Mouse (Mus musculus): Measurements from ENCODE around the gene Ifi209.
"Not testable (repeated sequence)": the region's sequence is repeated elsewhere in the genome, so short reads cannot be mapped to it uniquely, and the experiment has no call there.

Ifi209 gene

DNA sequence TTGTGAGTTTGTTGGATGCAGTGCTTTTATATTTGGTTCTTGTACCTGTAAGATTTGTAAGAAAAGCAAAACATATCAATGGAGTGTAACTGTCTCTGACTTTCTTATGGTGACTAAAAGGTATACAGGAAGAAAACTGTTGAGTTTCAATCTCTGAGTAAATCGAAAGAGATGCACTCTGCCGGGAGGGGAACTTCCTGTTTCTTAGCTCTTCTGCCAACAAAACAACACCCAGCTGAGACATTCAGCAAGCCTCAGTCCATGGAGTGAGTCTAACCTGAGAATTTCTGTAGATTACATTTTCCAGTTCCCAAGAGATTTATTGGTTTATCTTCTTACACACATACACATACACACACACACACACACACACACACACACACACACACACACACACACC is at the start of gene Ifi209:
Gene Ifi209 (plus strand): TSS at position 296 of the 400 bp plus-strand sequence.
- DNase-seq (ENCODE audit: low spot score in 2 of 2) = not testable (repeated sequence)

DNA sequence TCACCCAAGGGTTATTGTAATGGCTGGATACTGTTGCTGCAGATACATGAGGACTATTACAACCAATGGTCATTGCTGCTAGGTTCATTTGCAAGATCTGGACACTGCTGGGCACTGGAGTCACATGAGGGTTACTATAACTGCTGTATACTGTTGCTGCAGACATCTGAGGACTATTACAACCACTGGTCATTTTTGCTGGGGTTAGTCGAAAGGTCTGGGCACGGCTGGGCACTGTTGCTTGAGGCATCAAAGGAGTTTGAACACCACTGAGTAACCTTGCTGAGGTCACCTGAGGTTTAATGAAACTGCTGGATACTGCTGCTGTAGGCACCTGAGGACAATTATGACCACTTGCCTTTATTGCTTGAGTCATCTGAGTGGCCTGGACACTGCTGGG is 41.0 kb upstream of the Ifi209 start:
- DNase-seq (ENCODE audit: low spot score in 2 of 2) = not testable (repeated sequence)

DNA sequence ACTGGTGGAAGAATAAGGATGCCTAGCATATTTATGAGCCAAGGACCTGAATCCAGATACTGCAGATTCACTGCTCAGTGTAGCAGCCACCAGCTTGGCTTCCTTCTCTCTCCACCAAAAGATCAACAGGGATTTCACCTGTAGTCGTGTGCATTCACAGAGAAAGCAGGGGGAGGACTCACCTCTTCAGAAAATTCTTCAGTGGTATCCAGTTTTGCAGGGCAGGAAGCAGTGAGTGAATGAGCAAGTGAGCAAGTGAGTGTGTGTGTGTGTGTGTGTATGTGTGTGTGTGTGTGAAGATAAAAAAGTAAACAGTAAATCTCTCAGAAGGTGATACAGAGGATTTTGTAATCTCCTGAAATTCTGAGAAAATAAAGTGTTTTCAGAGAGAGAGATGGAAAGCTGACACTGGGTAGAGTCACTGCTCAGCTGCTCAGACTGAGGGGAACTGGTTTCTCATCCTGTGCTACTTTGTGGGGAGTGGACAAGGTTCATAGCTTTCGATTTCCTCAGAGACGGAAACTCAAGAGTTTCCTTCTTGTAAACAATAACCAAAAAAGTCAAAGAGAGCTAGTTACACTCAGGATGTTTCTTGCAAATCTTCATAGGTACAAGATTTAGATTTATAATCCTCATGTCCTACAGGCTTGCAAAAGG is 31.8 kb upstream of the Ifi209 start, which contains the start of gene Ifi213:
Gene Ifi213 (minus strand): TSS at position 437 of the 657 bp plus-strand sequence.
- DNase-seq (ENCODE audit: low spot score in 2 of 2) = not testable (repeated sequence)

DNA sequence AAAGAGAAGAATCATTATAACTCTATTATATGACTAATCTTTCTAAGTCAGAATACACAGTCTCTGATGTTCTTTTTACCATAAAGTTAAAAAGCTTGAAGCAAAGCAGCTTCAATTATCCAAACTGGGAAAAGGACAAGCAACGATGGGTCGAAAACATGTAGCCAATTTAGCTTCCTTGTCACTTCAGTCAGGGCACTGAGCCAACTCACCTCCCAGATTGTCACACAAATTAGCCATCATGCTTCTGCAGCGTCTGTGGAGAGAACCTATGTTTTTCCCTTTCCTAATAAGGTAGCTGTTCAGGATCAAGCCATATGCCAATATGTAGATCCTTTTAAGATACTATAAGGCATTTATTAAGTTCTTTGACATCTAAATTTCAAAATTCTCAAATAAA is 20.4 kb upstream of the Ifi209 start:
- DNase-seq (ENCODE audit: low spot score in 2 of 2) = not testable (repeated sequence)

DNA sequence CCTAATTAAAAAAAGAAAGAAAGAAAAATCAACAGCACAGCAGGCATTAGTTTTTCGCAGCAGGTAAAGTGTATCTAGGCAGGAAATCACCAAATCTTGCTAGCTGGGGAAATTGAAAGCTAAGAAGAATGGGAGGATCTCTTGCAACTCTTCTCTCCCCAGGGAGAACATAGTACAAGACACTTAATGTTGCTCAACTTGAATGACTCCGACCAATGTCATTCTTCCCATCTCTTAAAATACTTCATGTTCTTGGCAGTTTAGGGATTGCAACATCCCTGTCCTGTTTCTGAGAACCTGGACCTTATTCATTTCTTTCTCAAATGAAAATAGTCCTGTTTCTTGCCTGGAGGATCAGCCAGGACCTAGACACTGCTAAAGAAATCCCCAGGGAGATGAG is 8.5 kb upstream of the Ifi209 start:
- DNase-seq (ENCODE audit: low spot score in 2 of 2) = not testable (repeated sequence)

DNA sequence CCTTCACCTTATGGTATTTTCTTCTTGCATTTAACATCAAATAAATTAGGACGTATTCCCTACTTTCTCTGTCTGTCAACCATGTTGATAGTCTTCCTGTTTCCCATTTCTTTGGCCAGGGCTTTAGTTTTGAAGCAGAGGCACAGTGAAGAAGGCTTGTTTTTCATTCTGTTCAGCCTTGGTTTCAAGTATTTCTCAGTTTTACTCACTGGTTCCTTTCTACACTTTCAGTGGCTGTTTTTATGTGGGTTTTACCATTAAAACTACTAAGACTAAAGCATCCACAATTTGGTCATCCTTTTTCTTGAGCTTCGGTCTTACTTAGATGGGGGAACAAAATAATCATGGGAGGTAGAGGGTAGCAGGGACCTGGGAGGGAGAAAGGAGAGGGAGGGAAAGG is 6.7 kb upstream of the Ifi209 start:
- no peak for DNase-seq (ENCODE audit: low spot score in 2 of 2)

DNA sequence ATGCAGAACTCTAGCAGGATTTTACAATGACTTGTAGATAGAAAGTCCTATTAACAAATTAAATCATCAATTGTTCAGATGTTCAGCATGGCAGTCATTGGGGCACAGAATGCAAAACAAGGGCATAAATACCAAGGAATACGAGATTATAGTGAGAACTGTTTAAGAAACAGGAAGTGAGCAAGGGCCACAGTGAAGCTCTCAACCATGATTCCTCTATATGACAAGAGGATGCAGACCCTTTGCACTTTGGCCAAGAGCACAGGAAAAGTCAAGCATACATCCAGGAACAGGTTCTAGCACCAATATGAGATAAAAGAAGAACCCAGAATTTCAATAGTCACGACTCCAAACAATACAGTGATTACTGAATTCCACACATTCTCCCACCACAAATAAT is 4.0 kb upstream of the Ifi209 start:
- DNase-seq (ENCODE audit: low spot score in 2 of 2) = no peak

DNA sequence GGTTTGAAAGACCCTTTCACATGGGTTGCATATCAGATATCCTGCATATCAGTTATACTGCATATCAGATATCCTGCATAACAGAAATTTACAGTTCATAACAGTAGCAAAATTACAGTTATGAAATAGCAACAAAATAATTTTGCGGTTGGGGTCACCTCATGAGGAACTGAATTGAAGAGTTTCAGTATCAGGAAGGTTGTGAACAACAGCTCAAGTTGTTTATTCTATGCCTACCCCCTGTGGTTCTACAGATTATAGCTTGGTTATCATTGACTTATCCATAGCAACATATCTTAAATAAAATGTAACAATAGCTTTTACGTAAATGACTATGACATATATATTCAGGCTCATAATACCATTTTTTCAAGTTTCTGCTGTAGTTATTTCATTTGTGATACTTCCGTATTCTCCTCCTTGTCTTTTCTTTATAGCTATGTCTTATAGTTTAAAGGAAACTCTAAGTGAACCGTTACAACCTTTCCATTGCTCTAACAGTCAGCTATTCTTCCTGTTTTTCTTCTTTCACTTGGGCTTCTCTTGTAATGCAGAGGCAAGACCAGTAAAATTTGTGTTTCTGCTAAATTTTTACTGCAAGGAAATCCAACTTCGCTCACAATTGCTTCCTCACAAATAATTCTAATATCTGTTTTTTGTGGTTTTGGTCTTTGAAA is 3.4 kb downstream of the Ifi209 start:
- DNase-seq (ENCODE audit: low spot score in 2 of 2) = no peak

DNA sequence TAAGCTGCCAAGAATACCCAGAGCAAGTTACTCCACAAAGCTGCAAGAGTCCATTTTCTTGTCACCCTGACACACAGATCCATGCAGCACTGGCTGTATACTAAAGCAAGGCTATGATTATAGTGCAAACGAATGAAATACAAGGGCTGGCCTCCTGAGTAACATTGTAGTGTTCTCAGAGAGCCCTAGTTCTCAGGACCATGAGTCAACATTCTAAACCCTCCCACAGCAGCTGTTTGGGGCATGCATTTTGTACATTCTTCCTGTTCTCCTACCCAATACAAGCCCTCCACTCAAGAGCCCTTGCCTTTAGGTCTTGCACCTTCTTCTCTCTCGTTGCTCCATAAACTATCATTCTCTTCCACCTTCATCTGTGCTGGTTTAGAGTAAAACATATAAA is 14.7 kb downstream of the Ifi209 start:
- DNase-seq (ENCODE audit: low spot score in 2 of 2) = no peak

DNA sequence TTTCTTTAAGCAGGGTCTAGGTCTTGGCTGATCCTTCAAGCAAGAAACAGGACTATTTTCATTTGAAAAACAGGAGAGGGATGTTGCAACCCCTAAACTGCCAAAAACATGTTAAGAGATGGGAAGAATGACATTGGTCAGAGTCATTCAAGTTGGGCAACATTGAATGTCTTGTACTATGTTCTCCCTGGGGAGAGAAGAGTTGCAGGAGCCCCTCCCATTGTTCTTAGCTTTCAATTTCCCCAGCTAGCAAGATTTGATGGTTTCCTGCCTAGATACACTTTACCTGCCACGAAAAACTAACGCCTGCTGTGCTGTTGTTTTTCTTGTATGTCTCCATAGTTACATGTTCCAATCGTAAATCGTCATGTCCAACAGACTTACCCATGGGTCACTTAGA is 27.3 kb downstream of the Ifi209 start:
- no peak for DNase-seq (ENCODE audit: low spot score in 2 of 2)

DNA sequence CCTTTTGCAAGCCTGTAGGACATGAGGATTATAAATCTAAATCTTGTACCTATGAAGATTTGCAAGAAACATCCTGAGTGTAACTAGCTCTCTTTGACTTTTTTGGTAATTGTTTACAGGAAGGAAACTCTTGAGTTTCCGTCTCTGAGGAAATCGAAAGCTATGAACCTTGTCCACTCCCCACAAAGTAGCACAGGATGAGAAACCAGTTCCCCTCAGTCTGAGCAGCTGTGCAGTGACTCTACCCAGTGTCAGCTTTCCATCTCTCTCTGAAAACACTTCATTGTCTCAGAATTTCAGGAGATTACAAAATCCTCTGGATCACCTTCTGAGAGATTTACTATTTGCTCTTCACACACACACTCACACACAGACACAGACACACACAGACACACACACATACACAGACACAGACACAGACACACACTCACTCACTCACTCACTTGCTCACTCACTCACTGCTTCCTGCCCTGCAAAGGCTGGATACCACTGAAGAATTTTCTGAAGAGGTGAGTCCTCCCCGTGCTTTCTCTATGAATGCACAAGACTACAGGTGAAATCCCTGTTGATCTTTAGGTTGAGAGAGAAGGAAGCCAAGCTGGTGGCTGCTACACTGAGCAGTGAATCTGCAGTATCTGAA is 42.9 kb downstream of the Ifi209 start, which contains the start of gene Ifi208:
Gene Ifi208 (plus strand): TSS at position 218 of the 640 bp plus-strand sequence.
- DNase-seq (ENCODE audit: low spot score in 2 of 2) = not testable (repeated sequence)

DNA sequence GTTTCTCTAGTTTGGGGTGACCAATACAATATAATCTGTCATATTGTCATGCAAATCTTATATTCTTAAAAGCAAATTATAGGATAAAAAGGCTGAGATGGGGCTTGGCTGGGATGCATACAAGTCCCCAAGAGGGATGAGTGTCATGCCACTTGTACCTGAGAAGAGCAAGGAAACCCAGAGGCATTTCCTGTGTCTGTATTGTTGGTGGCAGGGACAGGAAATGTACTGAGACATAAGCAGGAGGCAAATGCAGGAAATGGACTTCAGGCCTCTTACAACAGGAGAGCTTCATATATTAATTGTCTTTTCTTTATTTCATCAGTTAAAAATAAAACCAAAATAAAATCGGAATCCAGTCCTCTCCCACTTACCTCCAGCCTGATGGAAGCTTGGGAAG is 47.9 kb downstream of the Ifi209 start:
- not testable (repeated sequence) for DNase-seq (ENCODE audit: low spot score in 2 of 2)

DNA sequence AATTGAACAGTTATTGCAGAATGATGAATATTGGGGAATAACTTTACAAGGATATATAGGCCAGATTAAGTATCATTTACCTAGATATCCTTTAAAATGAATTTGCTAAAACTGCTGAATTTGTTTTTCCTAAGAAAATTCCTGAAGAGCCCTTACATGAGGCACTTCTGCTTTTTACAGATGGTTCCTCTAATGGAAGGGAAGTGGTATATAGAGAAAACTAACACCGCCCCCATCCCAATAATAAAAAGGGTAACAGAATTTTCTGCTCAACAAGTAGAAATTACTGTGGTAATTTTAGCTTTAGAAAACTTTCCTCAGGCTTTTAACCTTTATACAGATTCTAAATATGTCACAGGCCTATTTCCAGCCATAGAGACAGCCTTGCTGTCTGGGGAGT is 63.6 kb downstream of the Ifi209 start:
- no peak for DNase-seq (ENCODE audit: low spot score in 2 of 2)
